Mouse (Mus musculus) layer of hippocampus, adult 18-20 months (tissue): Measurements from ENCODE around the gene Fam229a. TPM values are rescaled to one million over a fixed set of nuclear protein-coding genes. Genes with fewer than 3 reads are reported as not detected.

Experiments
- DNase-seq, 2 experiments: peaks; one replicate each; pipeline ENCODE4 v3.0.0; 2022; ENCODE audit warnings: low spot score in 2 of 2
- total RNA-seq, 2 experiments: library from RNA; stranded (reverse); gene quantifications; 2 replicates each; pipeline ENCODE4 v1.2.3; 2021

The Fam229a gene
- total RNA-seq, 2 experiments from 2014 or later, result not detected

GRCm38 (mm10) chr4:129495672-129496562, 4.9 kb downstream of the Fam229a start:
- peak in 1 of 2 experiments; percentile 67 for DNase-seq

GRCm38 (mm10) chr4:129496631-129497030, 5.6 kb downstream of the Fam229a start:
- DNase-seq, result no peak

GRCm38 (mm10) chr4:129498941-129499340, 8.0 kb downstream of the Fam229a start:
- no peak for DNase-seq

GRCm38 (mm10) chr4:129500017-129500416, 9.0 kb downstream of the Fam229a start:
- no peak for DNase-seq

GRCm38 (mm10) chr4:129500607-129501566, 9.9 kb downstream of the Fam229a start:
- DNase-seq, result peak in 1 of 2 experiments; percentile 60

GRCm38 (mm10) chr4:129502327-129502888, 11.4 kb downstream of the Fam229a start:
- DNase-seq, result no peak

- no peak for DNase-seq
Measured at GRCm38 (mm10) chr4:129502901-129503444, 12.0 kb downstream of the Fam229a start.

GRCm38 (mm10) chr4:129505511-129505910, 14.5 kb downstream of the Fam229a start:
- no peak for DNase-seq

- DNase-seq, result no peak
Measured at GRCm38 (mm10) chr4:129507434-129508236, 16.6 kb downstream of the Fam229a start.

GRCm38 (mm10) chr4:129508237-129508515, 17.2 kb downstream of the Fam229a start:
- DNase-seq, result no peak

- DNase-seq, result no peak
Measured at GRCm38 (mm10) chr4:129508834-129509600, 18.0 kb downstream of the Fam229a start.

- no peak for DNase-seq
Measured at GRCm38 (mm10) chr4:129509650-129510049, 18.7 kb downstream of the Fam229a start.

GRCm38 (mm10) chr4:129510723-129511412, 19.9 kb downstream of the Fam229a start:
- DNase-seq, result no peak

- DNase-seq, result no peak
Measured at GRCm38 (mm10) chr4:129511413-129512096, 20.6 kb downstream of the Fam229a start.

GRCm38 (mm10) chr4:129513086-129513767, 22.2 kb downstream of the Fam229a start, which contains the start of gene Marcksl1:
Marcksl1 (plus strand) TSS chr4:129513581.
- DNase-seq, result peak in 1 of 2 experiments; percentile 73

- DNase-seq, result no peak
Measured at GRCm38 (mm10) chr4:129513891-129514290, 22.9 kb downstream of the Fam229a start.

- peak in 1 of 2 experiments; percentile 47 for DNase-seq
Measured at GRCm38 (mm10) chr4:129514300-129514898, 23.4 kb downstream of the Fam229a start.
